Mouse (Mus musculus) olfactory bulb, adult 2 months (tissue): ENCODE measurements around the gene Trim10.

ENCODE experiments used
- CTCF ChIP-seq: fragments of 200-500 bp; IDR thresholded peaks from 2 replicates; pipeline ENCODE4 v1.5.1; 2012; ENCODE audit warnings: low read depth, mild to moderate bottlenecking, low read length, moderate library complexity; ENCODE audit not compliant: insufficient read depth
- POLR2A ChIP-seq: fragments of 200-500 bp; IDR thresholded peaks from 2 replicates; pipeline ENCODE4 v1.6.1; 2012; ENCODE audit warnings: mild to moderate bottlenecking, low read depth, low read length, moderate library complexity; ENCODE audit not compliant: insufficient read depth

DNA sequence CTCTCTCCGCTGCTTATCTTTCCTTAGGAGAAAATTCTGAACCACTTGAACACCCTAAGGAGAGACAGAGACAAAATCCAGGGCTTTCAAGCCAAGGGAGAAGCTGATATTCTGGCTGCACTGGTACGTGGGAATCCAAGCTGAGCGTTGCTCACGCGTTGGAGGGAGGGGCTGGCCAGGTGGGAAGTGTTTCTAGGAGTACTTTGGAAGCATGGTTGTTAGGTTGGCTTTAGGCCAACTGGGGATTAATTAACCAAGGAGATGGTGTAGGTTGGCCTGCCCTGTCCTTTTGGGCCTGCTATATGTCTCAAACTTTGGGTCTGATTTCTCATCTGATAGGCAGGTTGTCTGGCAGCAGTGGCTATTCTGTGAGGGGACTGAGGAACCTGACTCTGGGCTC is 18.2 kb upstream of the Trim10 start:
- TF ChIP-seq POLR2A (no peak), CTCF (no peak)
